Mouse (Mus musculus) heart, postnatal 0 days (tissue): ENCODE data around the gene Gm10337.

Experiments used
- CTCF ChIP-seq: IDR thresholded peaks from 2 replicates; pipeline ENCODE4 v1.5.1; 2016; ENCODE audit warnings: antibody characterized with exemption, control low read depth, low read depth
- EP300 ChIP-seq: IDR thresholded peaks from 2 replicates; pipeline ENCODE4 v1.6.1; 2016; ENCODE audit warnings: antibody characterized with exemption, low read depth

DNA sequence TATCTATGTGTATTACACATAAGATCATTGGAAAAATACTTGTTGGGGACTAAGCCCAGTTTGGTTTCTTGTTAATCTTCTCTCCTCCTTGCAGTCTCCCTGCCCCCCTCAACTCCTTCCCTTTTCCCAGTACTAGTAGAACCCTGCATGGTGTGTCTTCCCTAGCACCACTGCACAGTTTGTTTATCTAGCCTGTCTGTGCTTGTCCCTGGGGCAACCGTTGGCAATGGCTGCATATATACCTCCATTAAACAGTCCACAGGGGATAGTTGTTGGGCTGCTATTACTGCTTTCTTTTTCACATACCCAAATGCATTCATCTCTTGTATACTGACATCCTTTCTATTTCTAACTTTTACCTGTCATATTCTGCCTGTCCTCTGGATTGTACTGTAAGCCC, 15.9 kb upstream of the Gm10337 start:
- TF ChIP-seq CTCF (no peak), EP300 (no peak)
